Comparison of ENCODE assay signal across 7 mouse cellular contexts in the genomic region with DNA sequence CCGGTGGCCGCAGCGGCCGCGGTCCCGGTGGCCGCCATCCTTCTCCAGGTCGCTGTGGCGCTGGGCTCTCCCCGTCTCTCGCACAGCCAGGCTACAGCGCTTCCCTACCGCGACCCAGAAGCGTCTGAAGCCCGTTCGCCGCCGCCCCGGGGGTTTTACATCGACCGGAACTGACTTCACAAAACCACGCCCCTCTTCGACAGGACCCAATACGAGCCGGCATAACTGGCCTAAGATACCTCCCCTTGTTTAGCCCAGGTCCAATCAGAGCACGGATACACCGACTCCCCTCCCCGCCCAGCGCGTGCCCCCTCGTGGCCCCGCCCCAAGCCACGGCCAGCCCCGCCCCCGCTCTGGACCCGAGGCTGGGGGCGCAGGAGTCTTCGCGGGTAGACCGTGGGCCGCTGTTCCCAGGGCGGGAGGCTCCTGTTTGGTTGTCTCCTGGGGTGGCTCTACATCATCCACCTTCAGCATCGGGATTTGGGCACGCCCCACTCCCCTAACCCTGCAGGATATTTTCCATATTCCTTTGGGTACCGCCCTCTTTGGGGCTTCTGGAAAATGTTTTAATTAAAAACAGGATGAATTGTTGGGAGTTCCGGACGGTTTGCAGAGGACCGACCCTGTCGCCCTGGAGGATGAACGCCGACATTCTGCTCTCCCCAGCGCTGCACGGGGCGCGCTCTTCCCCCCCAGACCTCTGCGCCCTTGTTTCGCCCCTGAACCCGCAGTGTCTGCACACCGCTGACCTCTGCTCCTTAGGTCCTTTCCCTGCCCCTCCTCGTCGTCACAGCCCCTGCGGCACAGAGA. TPM values are rescaled to one million over a fixed set of nuclear protein-coding genes. Genes with fewer than 3 reads are reported as not detected.
DNase-seq lines count a peak whose midpoint lies in the region; ATAC-seq lines count a peak whose summit lies in the region.

A gene (minus strand): TSS at position 126 of the 810 bp plus-strand sequence.

- no peaks in the 10 kb centered on the region for H3K36me3 ChIP-seq in intestine, embryonic 16.5 days (ENCODE audit: control insufficient read depth, insufficient read depth, low read length)
- no peaks in the 10 kb centered on the region for H3K36me3 ChIP-seq in midbrain, embryonic 11.5 days (ENCODE audit: control insufficient read depth, insufficient read depth, low read length)

- peak within 1 kb of the TSS; percentile 79 for H3K27ac ChIP-seq in intestine, embryonic 16.5 days (ENCODE audit: low read length)
- peak within 1 kb of the TSS; percentile 88 for H3K27ac ChIP-seq in midbrain, embryonic 11.5 days (ENCODE audit: low read depth, low read length)

- peak within 1 kb of the TSS; percentile 90 for H3K4me2 ChIP-seq in intestine, embryonic 16.5 days (ENCODE audit: low read depth, low read length)
- peak within 1 kb of the TSS; percentile 95 for H3K4me2 ChIP-seq in midbrain, embryonic 11.5 days

- H3K9ac ChIP-seq in intestine, embryonic 16.5 days (ENCODE audit: low read depth, low read length) = peak within 1 kb of the TSS; percentile 87
- peak within 1 kb of the TSS; percentile 90 for H3K9ac ChIP-seq in midbrain, embryonic 11.5 days (ENCODE audit: low read length)

- no peaks in the 10 kb centered on the region for H3K27me3 ChIP-seq in intestine, embryonic 16.5 days (replicated peaks; ENCODE audit: control insufficient read depth, insufficient read depth, low read length)
- no peaks in the 10 kb centered on the region for H3K27me3 ChIP-seq in midbrain, embryonic 11.5 days (ENCODE audit: control insufficient read depth, insufficient read depth, low read length)

- WGBS in intestine, embryonic 16.5 days = under 1% methylated on average over 63 of the region's 63 CpGs
- WGBS in midbrain, embryonic 11.5 days = under 1% methylated on average over 63 of the region's 63 CpGs

- H3K9me3 ChIP-seq in intestine, embryonic 16.5 days (ENCODE audit: control insufficient read depth, low read length) = no peaks in the 10 kb centered on the region
- H3K9me3 ChIP-seq in midbrain, embryonic 11.5 days (ENCODE audit: control insufficient read depth, low read length) = no peaks in the 10 kb centered on the region

- peaks cover 10% of the 10 kb centered on the region for H3K4me1 ChIP-seq in intestine, embryonic 16.5 days (ENCODE audit: control insufficient read depth, insufficient read depth, low read length)
- H3K4me1 ChIP-seq in midbrain, embryonic 11.5 days (ENCODE audit: control insufficient read depth, insufficient read depth, low read length) = peaks cover 22% of the 10 kb centered on the region

- intact Hi-C loops in left cerebral cortex, postnatal 36 days (cut with DNase I) = loop anchor here (1.0 to 5.0 kb wide), 3 partner anchors 35 to 135 kb away; a partner anchor contains a TSS

- peak; percentile 98 for DNase-seq in adrenal gland, adult 8-10 months
- peak; percentile 99 for DNase-seq in embryo, embryonic 9.5 days (ENCODE audit: extremely low spot score)
- DNase-seq in gastrocnemius, postnatal 4 days (ENCODE audit: low spot score in 2 of 2) = peak; percentile 89 to 96
- DNase-seq in left cerebral cortex, postnatal 36 days (ENCODE audit: low spot score in 2 of 2) = peak; percentile 96 to 97
- peak; percentile 99 for DNase-seq in midbrain, embryonic 11.5 days (ENCODE audit: low spot score, missing footprints)
- peak; percentile 99 for DNase-seq in skeletal muscle tissue, adult 2 months (ENCODE audit: low read depth, low spot score)

- peak; percentile 100 for ATAC-seq in intestine, embryonic 16.5 days
- peak; percentile 99 for ATAC-seq in midbrain, embryonic 11.5 days (ENCODE audit: low FRiP score)

- H3K4me3 ChIP-seq in intestine, embryonic 16.5 days (ENCODE audit: low read length) = peak within 1 kb of the TSS; percentile 94
- H3K4me3 ChIP-seq in midbrain, embryonic 11.5 days (ENCODE audit: low read depth, low read length) = peak within 1 kb of the TSS; percentile 98

RNA-seq across cellular contexts. Expression of the gene that starts here (rescaled TPM):
- total RNA-seq in adrenal gland, adult 8-10 months (2022) = 100 to 1,000 TPM; 633 to 794 (median 714) TPM
- 100 to 1,000 TPM; 138 to 143 TPM for total RNA-seq in gastrocnemius, postnatal 4 days (2021)
- 203 and 204 TPM in 2 replicates for polyA plus RNA-seq in intestine, embryonic 16.5 days (2015; fragmentation: Nextera tagmentation; extraction: Ambion mirVana)
- total RNA-seq in left cerebral cortex, postnatal 36 days (2021) = 100 to 1,000 TPM; 563 to 569 TPM
- polyA plus RNA-seq in midbrain, embryonic 11.5 days (2014; fragmentation: Nextera tagmentation; extraction: Ambion mirVana) = 233 and 256 TPM in 2 replicates

Comparison
In these comparisons a context has a peak if more than half of its experiments do, and no peak if none do; other contexts are left out.
1. Peak in every context shown above with its lines: DNase-seq, ATAC-seq, H3K4me3 ChIP-seq and H3K27ac ChIP-seq.